Mouse (Mus musculus): ENCODE results near the gene Gm49359. TPM values are rescaled to one million over a fixed set of nuclear protein-coding genes. Genes with fewer than 3 reads are reported as not detected.

Gm49359 gene
- 0.71 and 2.5 TPM in 2 replicates for polyA plus RNA-seq (2012; ENCODE audit: low replicate concordance)

DNA sequence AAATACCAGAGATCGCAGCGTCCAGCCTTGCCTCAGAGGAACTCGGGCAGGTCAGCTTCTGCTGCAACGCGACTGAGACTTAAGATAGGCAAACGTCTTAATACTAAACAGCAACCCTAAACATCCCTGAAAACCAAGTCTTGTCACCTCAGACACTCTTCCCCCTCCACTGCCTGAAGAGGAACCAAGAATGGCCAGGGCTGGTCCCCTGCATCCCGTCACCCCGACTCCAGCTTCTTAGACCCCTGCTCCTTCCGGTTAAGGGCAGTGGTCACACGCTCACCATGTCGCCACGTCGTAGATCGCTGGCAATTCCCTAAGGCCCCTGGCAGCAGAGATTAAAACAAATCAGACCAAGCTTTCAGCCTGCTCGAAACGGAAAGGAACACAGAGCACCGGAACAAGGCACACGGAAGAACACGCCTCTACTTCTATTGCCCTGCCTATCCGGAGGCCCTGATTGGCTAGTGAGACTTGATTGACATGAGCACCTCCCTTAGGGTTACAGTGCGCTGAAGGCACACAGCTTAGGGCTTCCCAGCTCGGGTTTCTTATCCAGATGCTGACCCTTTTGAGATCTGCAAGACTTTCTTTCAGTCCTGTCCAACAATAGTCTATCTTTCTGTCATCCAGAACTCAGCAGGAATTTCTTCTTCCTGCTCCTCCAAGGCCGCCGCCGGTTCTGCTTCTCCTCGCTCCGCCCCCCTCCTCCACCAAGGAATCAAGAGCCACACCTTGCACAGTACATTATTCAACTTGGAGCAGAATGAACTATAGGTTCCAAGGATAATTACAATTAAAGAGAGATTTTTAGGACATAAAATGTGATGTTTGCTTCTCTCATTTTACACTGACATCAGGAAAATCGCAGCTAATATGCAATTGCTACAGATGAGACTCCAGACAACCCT, at the start of gene Gm49359:
Gene Gm49359 (minus strand): TSS at position 409 of the 911 bp plus-strand sequence.

Other genes with a start within 250 kb of the Gm49359 start
- 0.16 TPM in 1 of 2 replicates, not detected in the other for gene Gm3604, start 83.7 kb downstream of the Gm49359 start, polyA plus RNA-seq (2012; ENCODE audit: low replicate concordance)
- gene Zfp935, start 91.7 kb upstream of the Gm49359 start, polyA plus RNA-seq (2012; ENCODE audit: low replicate concordance): 0.28 TPM in 1 of 2 replicates, not detected in the other
- 0.85 and 1.2 TPM in 2 replicates for gene Zfp934, start 104.4 kb upstream of the Gm49359 start, polyA plus RNA-seq (2012; ENCODE audit: low replicate concordance)
- 0.04 and 0.34 TPM in 2 replicates for gene 6720489N17Rik, start 157.3 kb upstream of the Gm49359 start, polyA plus RNA-seq (2012; ENCODE audit: low replicate concordance)

Data from hematopoietic multipotent progenitor cell, adult 10-12 weeks (in vitro differentiated cells).